ENCODE assay signal across 28 mouse cellular contexts in the genomic region with DNA sequence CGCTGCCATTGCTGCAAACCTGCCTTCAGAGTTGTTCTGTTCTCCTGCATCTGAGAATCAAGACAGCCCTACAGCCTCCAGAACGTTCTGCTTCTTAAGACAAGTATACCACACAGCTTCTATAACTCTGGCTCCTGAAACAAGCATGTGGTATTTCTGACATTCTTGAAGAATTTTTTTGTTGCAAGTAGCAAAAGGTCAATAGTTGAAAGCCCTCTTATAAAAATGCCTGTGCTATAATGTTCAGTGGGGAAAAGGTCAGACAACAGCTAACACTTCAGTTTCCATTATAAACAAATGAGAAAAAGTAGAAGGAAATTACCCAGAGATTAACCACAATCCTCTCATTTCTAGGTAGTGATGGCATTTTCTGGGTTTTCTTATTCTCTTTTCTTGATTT. TPM values are rescaled to one million over a fixed set of nuclear protein-coding genes. Genes with fewer than 3 reads are reported as not detected.
"Had no signal": no experiment of that assay in that cellular context is flagged by ENCODE, and none has a peak within 500 bp of the region (broad histone marks: within the 10 kb centered on the region; RNA-seq: fewer than 3 reads in every experiment).

No protein-coding gene starts in this region.

- H3K4me2 ChIP-seq: embryonic facial prominence, embryonic 12.5 days; embryonic facial prominence, embryonic 13.5 days; embryonic facial prominence, embryonic 15.5 days; forebrain, embryonic 12.5 days; forebrain, embryonic 13.5 days; forebrain, embryonic 15.5 days had no signal

- H3K27ac ChIP-seq: embryonic facial prominence, embryonic 10.5 days; embryonic facial prominence, embryonic 12.5 days; embryonic facial prominence, embryonic 13.5 days; embryonic facial prominence, embryonic 15.5 days; forebrain, embryonic 10.5 days; forebrain, embryonic 12.5 days; forebrain, embryonic 13.5 days; forebrain, embryonic 15.5 days; gastrocnemius, adult 2 months had no signal

- H3K27me3 ChIP-seq: embryonic facial prominence, embryonic 12.5 days; embryonic facial prominence, embryonic 13.5 days; embryonic facial prominence, embryonic 15.5 days; forebrain, embryonic 12.5 days; forebrain, embryonic 13.5 days; forebrain, embryonic 15.5 days had no signal

- H3K4me3 ChIP-seq: embryonic facial prominence, embryonic 10.5 days; embryonic facial prominence, embryonic 12.5 days; embryonic facial prominence, embryonic 13.5 days; embryonic facial prominence, embryonic 15.5 days; erythroblast, embryonic 14.5 days; forebrain, embryonic 10.5 days; forebrain, embryonic 12.5 days; forebrain, embryonic 13.5 days; forebrain, embryonic 15.5 days; gastrocnemius, adult 2 months had no signal

- DNase-seq: cerebellum, adult 2 months; cerebellum, adult 8-10 months; cerebellum, adult 9-10 months; cerebellum, adult 9-11 months; cerebellum, postnatal 10 days; cerebellum, postnatal 14 days; cerebellum, postnatal 25 days; cerebellum, postnatal 36 days; embryo, embryonic 11 days; forebrain, postnatal 0 days; gastrocnemius, adult 2 months; gastrocnemius, postnatal 10 days; gastrocnemius, postnatal 14 days; gastrocnemius, postnatal 25 days; gastrocnemius, postnatal 36 days; heart, adult 11 months; heart, adult 18-20 months had no signal

- H3K9me3 ChIP-seq: embryonic facial prominence, embryonic 13.5 days; embryonic facial prominence, embryonic 15.5 days; forebrain, embryonic 12.5 days; forebrain, embryonic 15.5 days had no signal

- H3K36me3 ChIP-seq: forebrain, embryonic 12.5 days; forebrain, embryonic 15.5 days had no signal

- H3K9ac ChIP-seq: embryonic facial prominence, embryonic 12.5 days; embryonic facial prominence, embryonic 13.5 days; embryonic facial prominence, embryonic 15.5 days; forebrain, embryonic 12.5 days; forebrain, embryonic 13.5 days; forebrain, embryonic 15.5 days; forebrain, postnatal 0 days had no signal

- ATAC-seq: forebrain, embryonic 13.5 days; forebrain, embryonic 14.5 days; forebrain, embryonic 15.5 days; forebrain, embryonic 16.5 days; forebrain, postnatal 0 days had no signal

- H3K4me1 ChIP-seq: embryonic facial prominence, embryonic 10.5 days; embryonic facial prominence, embryonic 13.5 days; embryonic facial prominence, embryonic 15.5 days; forebrain, embryonic 10.5 days; forebrain, embryonic 12.5 days; forebrain, embryonic 13.5 days; forebrain, embryonic 15.5 days had no signal

RNA-seq across cellular contexts. Expression of a gene that starts 34.2 kb away (rescaled TPM):
- polyA plus RNA-seq: erythroblast, embryonic 14.5 days had no signal
